ENCODE assay signal across 12 mouse cellular contexts in genomic region chr9:92207757-92208156, GRCm38 (mm10). TPM values are rescaled to one million over a fixed set of nuclear protein-coding genes. Genes with fewer than 3 reads are reported as not detected.
DNase-seq lines count a peak whose midpoint lies in the region; ATAC-seq and TF ChIP-seq lines count a peak whose summit lies in the region.
"Had no signal": no experiment of that assay in that cellular context is flagged by ENCODE, and none has a peak within 500 bp of the region (broad histone marks: within the 10 kb centered on the region; RNA-seq: fewer than 3 reads in every experiment).

No protein-coding gene starts in this region.

- no peak for TF ChIP-seq POLR2A in myocyte (IDR thresholded peaks at IDR 0.05; ENCODE audit: insufficient read length, low read depth)

- H3K27me3 ChIP-seq in heart, embryonic 15.5 days = no peaks in the 10 kb centered on the region
- H3K27me3 ChIP-seq in lung, embryonic 15.5 days = no peaks in the 10 kb centered on the region
- no peaks in the 10 kb centered on the region for H3K27me3 ChIP-seq in myocyte (ENCODE audit: control insufficient read depth, insufficient read depth, insufficient read length)

- no peak overlapping the region for H3K9ac ChIP-seq in heart, embryonic 15.5 days
- no peak overlapping the region for H3K9ac ChIP-seq in lung, embryonic 15.5 days

- no peak overlapping the region for H3K27ac ChIP-seq in heart, embryonic 15.5 days
- no peak overlapping the region for H3K27ac ChIP-seq in lung, embryonic 15.5 days
- H3K27ac ChIP-seq: embryonic facial prominence, embryonic 10.5 days had no signal

- H3ac ChIP-seq in myocyte (ENCODE audit: control insufficient read depth, insufficient read length) = no peak overlapping the region

- H3K4me1 ChIP-seq in heart, embryonic 15.5 days (replicated peaks) = no peaks in the 10 kb centered on the region
- peaks cover 7% of the 10 kb centered on the region for H3K4me1 ChIP-seq in lung, embryonic 15.5 days
- H3K4me1 ChIP-seq: embryonic facial prominence, embryonic 10.5 days had no signal

- no peaks in the 10 kb centered on the region for H3K79me2 ChIP-seq in myocyte (ENCODE audit: control insufficient read depth, insufficient read depth)

- WGBS in heart, embryonic 15.5 days = 66% methylated on average over 8 of the region's 8 CpGs
- 62% methylated on average over 8 of the region's 8 CpGs for WGBS in lung, embryonic 15.5 days

- no peak for ATAC-seq in heart, embryonic 15.5 days (replicated peaks; ENCODE audit: insufficient number of reproducible peaks, insufficient read depth, low FRiP score, low read depth)
- ATAC-seq in lung, embryonic 15.5 days (ENCODE audit: borderline replicate concordance, extremely low read depth, low FRiP score, low TSS enrichment) = no peak

- H3K4me2 ChIP-seq in heart, embryonic 15.5 days = peak overlapping the region; percentile 32; the same call in 1 of the 2 replicates
- H3K4me2 ChIP-seq in lung, embryonic 15.5 days = peak overlapping the region; percentile 33; the same call in 1 of the 2 replicates
- H3K4me2 ChIP-seq in myocyte (ENCODE audit: low read depth) = peak overlapping the region; percentile 67

- intact Hi-C loops in heart, postnatal 14 days (cut with DNase I) = loop anchor here (5.0 kb wide), 1 partner anchor 60 kb away; no protein-coding TSS in a partner anchor

- DNase-seq in heart, postnatal 14 days = no peak
- DNase-seq in lung, postnatal 4 days = no peak
- DNase-seq in brain, adult 2 months (ENCODE audit: low read depth, low spot score) = peak; percentile 29
- DNase-seq in spleen, postnatal 14 days (ENCODE audit: low spot score in 2 of 2) = no peak
- no peak for DNase-seq in layer of hippocampus, postnatal 36 days

- H3K4me3 ChIP-seq in heart, embryonic 15.5 days = no peak overlapping the region
- peak overlapping the region; percentile 16 for H3K4me3 ChIP-seq in lung, embryonic 15.5 days
- no peak overlapping the region for H3K4me3 ChIP-seq in myocyte
- H3K4me3 ChIP-seq: embryonic facial prominence, embryonic 10.5 days had no signal

- H3K9me3 ChIP-seq in heart, embryonic 15.5 days (replicated peaks) = no peaks in the 10 kb centered on the region
- H3K9me3 ChIP-seq in lung, embryonic 15.5 days = no peaks in the 10 kb centered on the region
- H3K9me3 ChIP-seq: embryonic facial prominence, embryonic 10.5 days had no signal

- H3K36me3 ChIP-seq in heart, embryonic 15.5 days = no peaks in the 10 kb centered on the region
- H3K36me3 ChIP-seq in lung, embryonic 15.5 days = no peaks in the 10 kb centered on the region
- no peaks in the 10 kb centered on the region for H3K36me3 ChIP-seq in myocyte (ENCODE audit: control insufficient read depth, insufficient read depth)
- H3K36me3 ChIP-seq: embryonic facial prominence, embryonic 10.5 days had no signal

TF ChIP-seq in myocyte, 11 proteins besides CTCF, POLR2A, EP300 and RAD21:
- TF ChIP-seq TCF12 (IDR thresholded peaks at IDR 0.05; ENCODE audit: insufficient read depth, poor library complexity, severe bottlenecking) (no peak), TCF3 (IDR thresholded peaks at IDR 0.05; ENCODE audit: insufficient read length, low read depth) (no peak), MYOG (IDR thresholded peaks at IDR 0.05; ENCODE audit: control insufficient read depth in 1 of 3, insufficient read depth in 1 of 3, insufficient read length in 2 of 3, low read depth in 2 of 3) (no peak), MAX (IDR thresholded peaks at IDR 0.05; ENCODE audit: low read depth) (no peak), REST (IDR thresholded peaks at IDR 0.05; ENCODE audit: insufficient read depth, insufficient read length) (no peak), E2F4 (IDR thresholded peaks at IDR 0.05; ENCODE audit: insufficient read depth) (no peak), POLR2AphosphoS2 (IDR thresholded peaks at IDR 0.05; ENCODE audit: insufficient read length, low read depth) (no peak)

RNA-seq across cellular contexts. Expression of gene Plscr5, which starts 15.0 kb away (rescaled TPM):
- not detected in 2 replicates for polyA plus RNA-seq in heart, embryonic 15.5 days (2015; fragmentation: Nextera tagmentation; extraction: Ambion mirVana)
- not detected for total RNA-seq in heart, postnatal 14 days (2021)
- not detected in 2 replicates for polyA plus RNA-seq in lung, embryonic 15.5 days (2015; fragmentation: Nextera tagmentation; extraction: Ambion mirVana)
- not detected for polyA plus RNA-seq in myocyte (2012; fragmentation: generic; extraction: Trizol)
- total RNA-seq in layer of hippocampus, postnatal 36 days (2021) = not detected
- total RNA-seq: gastrocnemius, adult 8-10 months; hematopoietic stem cell, adult 5-6 weeks; left cerebral cortex, postnatal 36 days had no signal
- polyA plus RNA-seq: embryonic facial prominence, embryonic 10.5 days had no signal

RNA-seq across cellular contexts. Expression of gene Plscr1, which starts 41.8 kb away (rescaled TPM):
- 25.0 and 25.2 TPM in 2 replicates for polyA plus RNA-seq in heart, embryonic 15.5 days (2015; fragmentation: Nextera tagmentation; extraction: Ambion mirVana)
- 10 to 100 TPM; 11.7 to 11.8 TPM for total RNA-seq in heart, postnatal 14 days (2021)
- polyA plus RNA-seq in lung, embryonic 15.5 days (2015; fragmentation: Nextera tagmentation; extraction: Ambion mirVana) = 33.7 and 37.6 TPM in 2 replicates
- 17.7 TPM for polyA plus RNA-seq in myocyte (2012; fragmentation: generic; extraction: Trizol)
- total RNA-seq in layer of hippocampus, postnatal 36 days (2021) = 1 to 10 TPM; 1.6 to 1.7 TPM
